23 mouse cellular contexts compared by ENCODE assay signal in genomic region chr16:96736501-96736900, GRCm38 (mm10).
DNase-seq lines count a peak whose midpoint lies in the region; ATAC-seq and TF ChIP-seq lines count a peak whose summit lies in the region.
"Had no signal": no experiment of that assay in that cellular context is flagged by ENCODE, and none has a peak within 500 bp of the region (broad histone marks: within the 10 kb centered on the region; RNA-seq: fewer than 3 reads in every experiment).

No protein-coding gene starts in this region.

- TF ChIP-seq CTCF in midbrain, postnatal 0 days (IDR thresholded peaks at IDR 0.05): peak; percentile 28

- ATAC-seq in heart, embryonic 12.5 days (ENCODE audit: insufficient number of reproducible peaks, low FRiP score): no peak
- no peak for ATAC-seq in midbrain, postnatal 0 days (ENCODE audit: low FRiP score)
- no peak for ATAC-seq in midbrain, embryonic 14.5 days (ENCODE audit: low FRiP score, low TSS enrichment)
- ATAC-seq: activated CD4-positive, CD25-positive, alpha-beta regulatory T cell, adult 4 months; CD4-positive, CD25-positive, alpha-beta regulatory T cell, adult 4 months; forebrain, embryonic 13.5 days; forebrain, embryonic 15.5 days; forebrain, postnatal 0 days; Patski had no signal

- 84% methylated on average over 1 of the region's 1 CpGs for WGBS in heart, embryonic 12.5 days
- WGBS in midbrain, postnatal 0 days: 76% methylated on average over 1 of the region's 1 CpGs
- 96% methylated on average over 1 of the region's 1 CpGs for WGBS in midbrain, embryonic 14.5 days

- H3K4me2 ChIP-seq in heart, embryonic 12.5 days: no peak overlapping the region
- no peak overlapping the region for H3K4me2 ChIP-seq in midbrain, postnatal 0 days (ENCODE audit: low read depth, low read length, poor library complexity, severe bottlenecking)
- no peak overlapping the region for H3K4me2 ChIP-seq in midbrain, embryonic 14.5 days (ENCODE audit: low read length)
- H3K4me2 ChIP-seq: embryonic facial prominence, embryonic 12.5 days; forebrain, embryonic 13.5 days; forebrain, embryonic 15.5 days had no signal

- H3K9me3 ChIP-seq in heart, embryonic 12.5 days (replicated peaks): no peaks in the 10 kb centered on the region
- no peaks in the 10 kb centered on the region for H3K9me3 ChIP-seq in midbrain, postnatal 0 days (ENCODE audit: low read length)
- H3K9me3 ChIP-seq in midbrain, embryonic 14.5 days (ENCODE audit: control insufficient read depth, low read length): no peaks in the 10 kb centered on the region
- H3K9me3 ChIP-seq: embryonic facial prominence, embryonic 10.5 days; embryonic facial prominence, embryonic 12.5 days; forebrain, embryonic 13.5 days; forebrain, embryonic 15.5 days had no signal

- no peak overlapping the region for H3K27ac ChIP-seq in heart, embryonic 12.5 days (ENCODE audit: poor library complexity, severe bottlenecking)
- H3K27ac ChIP-seq in midbrain, postnatal 0 days (ENCODE audit: low read depth, low read length): no peak overlapping the region; the same call in 1 of the 2 replicates
- H3K27ac ChIP-seq in midbrain, embryonic 14.5 days (replicated peaks; ENCODE audit: low read depth, low read length): no peak overlapping the region
- H3K27ac ChIP-seq: embryonic facial prominence, embryonic 10.5 days; embryonic facial prominence, embryonic 12.5 days; forebrain, embryonic 13.5 days; forebrain, embryonic 15.5 days had no signal

- no peak overlapping the region for H3K9ac ChIP-seq in heart, embryonic 12.5 days
- no peak overlapping the region for H3K9ac ChIP-seq in midbrain, postnatal 0 days (replicated peaks; ENCODE audit: low read length, poor library complexity, severe bottlenecking)
- no peak overlapping the region for H3K9ac ChIP-seq in midbrain, embryonic 14.5 days (replicated peaks; ENCODE audit: low read length)
- H3K9ac ChIP-seq: embryonic facial prominence, embryonic 12.5 days; forebrain, embryonic 13.5 days; forebrain, embryonic 15.5 days; forebrain, postnatal 0 days had no signal

- no peaks in the 10 kb centered on the region for H3K36me3 ChIP-seq in heart, embryonic 12.5 days
- peaks cover 3% of the 10 kb centered on the region; the same call in 1 of the 2 replicates for H3K36me3 ChIP-seq in midbrain, postnatal 0 days (ENCODE audit: insufficient read depth, low read length)
- H3K36me3 ChIP-seq in midbrain, embryonic 14.5 days (ENCODE audit: control insufficient read depth, insufficient read depth, low read length): no peaks in the 10 kb centered on the region
- H3K36me3 ChIP-seq: embryonic facial prominence, embryonic 10.5 days; embryonic facial prominence, embryonic 12.5 days; forebrain, embryonic 15.5 days; G1E had no signal

- H3K27me3 ChIP-seq in heart, embryonic 12.5 days (replicated peaks): no peaks in the 10 kb centered on the region
- H3K27me3 ChIP-seq in midbrain, postnatal 0 days (ENCODE audit: insufficient read depth, low read length): no peaks in the 10 kb centered on the region
- H3K27me3 ChIP-seq in midbrain, embryonic 14.5 days (ENCODE audit: control insufficient read depth, insufficient read depth, low read length): no peaks in the 10 kb centered on the region
- H3K27me3 ChIP-seq: CH12.LX; embryonic facial prominence, embryonic 12.5 days; forebrain, embryonic 13.5 days; forebrain, embryonic 15.5 days had no signal

- peaks cover 4% of the 10 kb centered on the region; the same call in 1 of the 2 replicates for H3K4me1 ChIP-seq in heart, embryonic 12.5 days (replicated peaks)
- H3K4me1 ChIP-seq in midbrain, postnatal 0 days (ENCODE audit: insufficient read depth, low read length): no peaks in the 10 kb centered on the region
- no peaks in the 10 kb centered on the region for H3K4me1 ChIP-seq in midbrain, embryonic 14.5 days (ENCODE audit: control insufficient read depth, insufficient read depth, low read length)
- H3K4me1 ChIP-seq: embryonic facial prominence, embryonic 10.5 days; embryonic facial prominence, embryonic 12.5 days had no signal

- H3K4me3 ChIP-seq in heart, embryonic 12.5 days: no peak overlapping the region
- no peak overlapping the region for H3K4me3 ChIP-seq in midbrain, postnatal 0 days (ENCODE audit: low read depth, low read length)
- H3K4me3 ChIP-seq in midbrain, embryonic 14.5 days (replicated peaks; ENCODE audit: low read depth, low read length): no peak overlapping the region
- H3K4me3 ChIP-seq: embryonic facial prominence, embryonic 10.5 days; embryonic facial prominence, embryonic 12.5 days; forebrain, embryonic 13.5 days; forebrain, embryonic 15.5 days had no signal

- peak; percentile 69 to 72 for DNase-seq in cerebellum, postnatal 10 days
- DNase-seq in cerebellum, postnatal 36 days: no peak
- DNase-seq in heart, adult 11 months: peak; percentile 48
- DNase-seq in midbrain, postnatal 0 days (ENCODE audit: low spot score): no peak
- DNase-seq in midbrain, embryonic 14.5 days: no peak
- DNase-seq: adrenal gland, adult 8-10 months; adrenal gland, postnatal 14 days; adrenal gland, postnatal 36 days; B cell, adult 2 months; cerebellum, adult 18-20 months; cerebellum, adult 8-10 months; cerebellum, adult 9-11 months; forebrain, postnatal 0 days had no signal

Comparison
In these comparisons a context has a peak if more than half of its experiments do, and no peak if none do; other contexts are left out.
1. DNase-seq: peak in cerebellum, postnatal 10 days (2 of 2) and heart, adult 11 months (single experiment); none in cerebellum, postnatal 36 days (0 of 2), midbrain, postnatal 0 days (single experiment) and midbrain, embryonic 14.5 days (single experiment).